Mouse (Mus musculus) kidney, embryonic 14.5 days (tissue): ENCODE data around the gene Gm9958. TPM values are rescaled to one million over a fixed set of nuclear protein-coding genes. Genes with fewer than 3 reads are reported as not detected.
A peak's percentile ranks its signal among the peaks of the same experiment; 100 is the strongest.

Experiments
- ATAC-seq: fragments of 200-750 bp; cut with Nextera tagmentation; 2 replicates; pipeline ENCODE4 v1.8.0; 2017; ENCODE audit warnings: moderate number of reproducible peaks, mild to moderate bottlenecking, moderate TSS enrichment, moderate library complexity; ENCODE audit not compliant: low FRiP score, low TSS enrichment
- H3K27ac ChIP-seq: fragments of 300-500 bp; sonication (generic); 2 replicates; pipeline ENCODE4 v1.5.1; 2014; ENCODE audit warnings: low read depth, mild to moderate bottlenecking, low read length, moderate library complexity, mixed read lengths
- H3K27me3 ChIP-seq: fragments of 300-500 bp; sonication (generic); 2 replicates; pipeline ENCODE4 v1.6.1; 2014; ENCODE audit warnings: mild to moderate bottlenecking, low read length; ENCODE audit not compliant: control insufficient read depth, insufficient read depth
- H3K36me3 ChIP-seq: fragments of 300-500 bp; sonication (generic); 2 replicates; pipeline ENCODE4 v1.6.1; 2014; ENCODE audit warnings: low read length, mixed read lengths; ENCODE audit not compliant: control insufficient read depth, insufficient read depth
- H3K4me1 ChIP-seq: fragments of 300-500 bp; sonication (generic); 2 replicates; pipeline ENCODE4 v1.6.1; 2014; ENCODE audit warnings: low read length, mixed read lengths; ENCODE audit not compliant: control insufficient read depth, insufficient read depth
- H3K4me2 ChIP-seq: fragments of 300-500 bp; sonication (generic); replicated peaks from 2 replicates; pipeline ENCODE4 v1.6.1; 2014; ENCODE audit warnings: low read depth, mild to moderate bottlenecking, low read length
- H3K4me3 ChIP-seq: fragments of 300-500 bp; sonication (generic); 2 replicates; pipeline ENCODE4 v1.5.1; 2014; ENCODE audit warnings: mild to moderate bottlenecking, low read length
- H3K9ac ChIP-seq: fragments of 300-500 bp; sonication (generic); 2 replicates; pipeline ENCODE4 v1.6.1; 2014; ENCODE audit warnings: low read depth, mild to moderate bottlenecking, low read length, moderate library complexity
- H3K9me3 ChIP-seq: fragments of 300-500 bp; sonication (generic); 2 replicates; pipeline ENCODE4 v1.6.1; 2016; ENCODE audit warnings: low read length; ENCODE audit not compliant: control insufficient read depth
- WGBS: fragments of 180-500 bp; shearing (Covaris S2); extraction: QIAGEN DNeasy Blood & Tissue Kit; methylation state at CpG from one replicate; pipeline ENCODE4 v1.1.7; 2014; 5-methylcytosine and 5-hydroxymethylcytosine counted together
- polyA plus RNA-seq: library from polyadenylated mRNA; unstranded; fragments of >200 nt; fragmentation: Nextera tagmentation; extraction: Ambion mirVana; gene quantifications from 2 replicates; pipeline ENCODE4 v1.2.1, GENCODE M21; 2014

Gene Gm9958
- polyA plus RNA-seq: 6.7 and 7.1 TPM in 2 replicates

GRCm38 (mm10) chr5:90367067-90367303 is at the start of gene Gm9958:
TSS of gene Gm9958 (plus strand) at chr5:90367204.
- Histone ChIP-seq H3K27ac (peak within 1 kb of the TSS; percentile 99), H3K9me3 (no peaks in the 10 kb centered on the region), H3K4me3 (peak within 1 kb of the TSS; percentile 95), H3K4me1 (peaks cover 18% of the 10 kb centered on the region), H3K36me3 (peaks cover 3% of the 10 kb centered on the region; the same call in 1 of the 2 replicates), H3K4me2 (peak within 1 kb of the TSS; percentile 54), H3K27me3 (no peaks in the 10 kb centered on the region), H3K9ac (peak within 1 kb of the TSS; percentile 95)
- WGBS: 1% methylated on average over 7 of the region's 7 CpGs
- ATAC-seq: no peak

- H3K4me3 ChIP-seq: no peak overlapping the region
- H3K4me1 ChIP-seq: no peaks in the 10 kb centered on the region
- H3K9ac ChIP-seq: no peak overlapping the region
- 89% methylated on average over 1 of the region's 1 CpGs for WGBS
- H3K27ac ChIP-seq: no peak overlapping the region
- H3K27me3 ChIP-seq: no peaks in the 10 kb centered on the region
- ATAC-seq: no peak
- no peaks in the 10 kb centered on the region for H3K36me3 ChIP-seq
- no peak overlapping the region for H3K4me2 ChIP-seq
- H3K9me3 ChIP-seq: no peaks in the 10 kb centered on the region
These were observed 35.9 kb upstream of the Gm9958 start for GRCm38 (mm10) chr5:90331071-90331470.

GRCm38 (mm10) chr5:90332478-90332877 is 34.5 kb upstream of the Gm9958 start:
- H3K4me2 ChIP-seq: no peak overlapping the region
- H3K27me3 ChIP-seq: no peaks in the 10 kb centered on the region
- H3K9me3 ChIP-seq: no peaks in the 10 kb centered on the region
- H3K4me3 ChIP-seq: no peak overlapping the region
- no peak for ATAC-seq
- WGBS: 98% methylated on average over 2 of the region's 2 CpGs
- H3K4me1 ChIP-seq: no peaks in the 10 kb centered on the region
- H3K27ac ChIP-seq: no peak overlapping the region
- no peaks in the 10 kb centered on the region for H3K36me3 ChIP-seq
- no peak overlapping the region for H3K9ac ChIP-seq

GRCm38 (mm10) chr5:90338177-90339091 is 28.6 kb upstream of the Gm9958 start:
- no peak overlapping the region for H3K4me3 ChIP-seq
- no peaks in the 10 kb centered on the region for H3K9me3 ChIP-seq
- H3K9ac ChIP-seq: no peak overlapping the region
- no peaks in the 10 kb centered on the region for H3K27me3 ChIP-seq
- no peak overlapping the region for H3K27ac ChIP-seq
- no peak overlapping the region for H3K4me2 ChIP-seq
- peaks cover 11% of the 10 kb centered on the region; the same call in 1 of the 2 replicates for H3K4me1 ChIP-seq
- H3K36me3 ChIP-seq: no peaks in the 10 kb centered on the region
- ATAC-seq: no peak
- WGBS: 75% methylated on average over 7 of the region's 7 CpGs

- WGBS: 23% methylated on average over 5 of the region's 5 CpGs
- Histone ChIP-seq H3K9ac (no peak overlapping the region), H3K4me1 (peaks cover 11% of the 10 kb centered on the region; the same call in 1 of the 2 replicates), H3K27ac (no peak overlapping the region), H3K9me3 (no peaks in the 10 kb centered on the region), H3K36me3 (no peaks in the 10 kb centered on the region), H3K4me3 (peak overlapping the region; percentile 17; the same call in 1 of the 2 replicates), H3K27me3 (no peaks in the 10 kb centered on the region), H3K4me2 (peak overlapping the region; percentile 28; the same call in 1 of the 2 replicates)
- ATAC-seq: peak; percentile 90
These were observed 27.7 kb upstream of the Gm9958 start for GRCm38 (mm10) chr5:90339129-90339952.

- no peaks in the 10 kb centered on the region for H3K27me3 ChIP-seq
- H3K4me1 ChIP-seq: peaks cover 11% of the 10 kb centered on the region; the same call in 1 of the 2 replicates
- no peak overlapping the region for H3K9ac ChIP-seq
- H3K9me3 ChIP-seq: no peaks in the 10 kb centered on the region
- H3K27ac ChIP-seq: no peak overlapping the region
- H3K4me3 ChIP-seq: peak overlapping the region; percentile 17; the same call in 1 of the 2 replicates
- ATAC-seq: no peak
- peak overlapping the region; percentile 28; the same call in 1 of the 2 replicates for H3K4me2 ChIP-seq
- H3K36me3 ChIP-seq: no peaks in the 10 kb centered on the region
- 90% methylated on average over 1 of the region's 1 CpGs for WGBS
These were observed 27.1 kb upstream of the Gm9958 start for GRCm38 (mm10) chr5:90339953-90340343.

- H3K4me1 ChIP-seq: peaks cover 11% of the 10 kb centered on the region; the same call in 1 of the 2 replicates
- no peaks in the 10 kb centered on the region for H3K36me3 ChIP-seq
- no peak overlapping the region for H3K4me2 ChIP-seq
- no peak overlapping the region for H3K27ac ChIP-seq
- H3K9me3 ChIP-seq: no peaks in the 10 kb centered on the region
- H3K9ac ChIP-seq: no peak overlapping the region
- H3K27me3 ChIP-seq: no peaks in the 10 kb centered on the region
- no peak overlapping the region for H3K4me3 ChIP-seq
- ATAC-seq: no peak
- WGBS: 86% methylated on average over 4 of the region's 4 CpGs
These were observed 26.2 kb upstream of the Gm9958 start for GRCm38 (mm10) chr5:90340847-90341246.

GRCm38 (mm10) chr5:90346877-90347276 is 20.1 kb upstream of the Gm9958 start:
- ATAC-seq: no peak
- Histone ChIP-seq H3K27ac (no peak overlapping the region), H3K27me3 (no peaks in the 10 kb centered on the region), H3K9me3 (no peaks in the 10 kb centered on the region), H3K9ac (no peak overlapping the region), H3K4me3 (no peak overlapping the region), H3K4me1 (no peaks in the 10 kb centered on the region), H3K36me3 (0 out of 2 replicates have a peak, but pooled peaks cover under 1% of the 10 kb centered on the region), H3K4me2 (no peak overlapping the region)
- WGBS: 94% methylated on average over 3 of the region's 3 CpGs
